Mouse (Mus musculus) MEL (cell line): Measurements from ENCODE around the gene Muc20. TPM values are rescaled to one million over a fixed set of nuclear protein-coding genes. Genes with fewer than 3 reads are reported as not detected.

Source experiments
- DNase-seq: peaks from one replicate; pipeline ENCODE4 v3.0.0; 2011; ENCODE audit warnings: low read depth, low spot score
- H3K27ac ChIP-seq: 2 replicates; pipeline ENCODE4 v1.5.1; 2012; ENCODE audit warnings: low read depth, mild to moderate bottlenecking, control low read depth, low read length, moderate library complexity; ENCODE audit not compliant: control insufficient read depth
- H3K27me3 ChIP-seq, 2 experiments: fragments of 150-350 bp in 1 of 2; sonication (generic) in 1 of 2; 2 replicates each; pipeline ENCODE4 v1.6.1; 2012; ENCODE audit warnings: low read length in 2 of 2, mild to moderate bottlenecking in 2 of 2, improper control_type of control experiment in 1 of 2, moderate library complexity in 1 of 2; ENCODE audit not compliant: insufficient read depth in 2 of 2, control insufficient read depth in 1 of 2
- H3K36me3 ChIP-seq, 2 experiments: 2 replicates each; pipeline ENCODE4 v1.6.1; 2012 to 2014; ENCODE audit warnings: low read length in 2 of 2, improper control_type of control experiment in 1 of 2, inconsistent platforms in 1 of 2, mild to moderate bottlenecking in 1 of 2; ENCODE audit not compliant: insufficient read depth in 2 of 2, control insufficient read depth in 1 of 2
- H3K4me1 ChIP-seq, 2 experiments: fragments of 150-350 bp in 1 of 2; sonication (generic) in 1 of 2; 2 replicates each; pipeline ENCODE4 v1.6.1; 2012; ENCODE audit warnings: low read length in 2 of 2, improper control_type of control experiment in 1 of 2, mild to moderate bottlenecking in 1 of 2; ENCODE audit not compliant: insufficient read depth in 2 of 2, control insufficient read depth in 1 of 2
- H3K4me3 ChIP-seq, 2 experiments: fragments of 150-350 bp in 1 of 2; sonication (generic) in 1 of 2; 2 replicates each; pipeline ENCODE4 v1.5.1; 2012; ENCODE audit warnings: low read depth in 2 of 2, low read length in 2 of 2, mild to moderate bottlenecking in 2 of 2, moderate library complexity in 2 of 2, control low read depth in 1 of 2, improper control_type of control experiment in 1 of 2; ENCODE audit not compliant: control insufficient read depth in 1 of 2, insufficient read depth in 1 of 2
- H3K79me2 ChIP-seq: 2 replicates; pipeline ENCODE4 v1.6.1; 2012; ENCODE audit warnings: mild to moderate bottlenecking, low read length, moderate library complexity; ENCODE audit not compliant: control insufficient read depth, poor library complexity, insufficient read depth
- H3K9ac ChIP-seq: 2 replicates; pipeline ENCODE4 v1.6.1; 2012; ENCODE audit warnings: low read depth, mild to moderate bottlenecking, control low read depth, low read length, moderate library complexity; ENCODE audit not compliant: control insufficient read depth, poor library complexity, severe bottlenecking
- H3K9me3 ChIP-seq: fragments of 150-350 bp; sonication (generic); replicated peaks from 2 replicates; pipeline ENCODE4 v1.6.1; 2012; ENCODE audit warnings: mild to moderate bottlenecking, low read length, improper control_type of control experiment, moderate library complexity; ENCODE audit not compliant: insufficient read depth
- CHD1 ChIP-seq: IDR thresholded peaks from 2 replicates; pipeline ENCODE4 v1.6.1; 2012; ENCODE audit warnings: low read depth, mild to moderate bottlenecking, inconsistent platforms, low read length, improper control_type of control experiment
- CTCF ChIP-seq, 3 experiments: IDR thresholded peaks in 2 of 3; conservative IDR thresholded peaks in 1 of 3; 2 replicates each; pipeline ENCODE4 v1.5.1; 2011 to 2012; ENCODE audit warnings: low read length in 3 of 3, low read depth in 2 of 3, mild to moderate bottlenecking in 2 of 3, improper control_type of control experiment in 1 of 3, inconsistent platforms in 1 of 3, mixed read lengths in 1 of 3, moderate library complexity in 1 of 3; ENCODE audit not compliant: control insufficient read depth in 1 of 3, insufficient read depth in 1 of 3, poor library complexity in 1 of 3, severe bottlenecking in 1 of 3
- E2F4 ChIP-seq: IDR thresholded peaks from 2 replicates; pipeline ENCODE4 v1.6.1; 2011; ENCODE audit warnings: low read depth, low read length, improper control_type of control experiment, borderline replicate concordance
- ETS1 ChIP-seq: IDR thresholded peaks from 2 replicates; pipeline ENCODE4 v1.6.1; 2012; ENCODE audit warnings: low read depth, mild to moderate bottlenecking, inconsistent platforms, low read length, improper control_type of control experiment, moderate library complexity
- GABPA ChIP-seq: IDR thresholded peaks from 2 replicates; pipeline ENCODE4 v1.6.1; 2012; ENCODE audit warnings: low read depth, mild to moderate bottlenecking, inconsistent platforms, low read length, improper control_type of control experiment, moderate library complexity
- GATA1 ChIP-seq: IDR thresholded peaks from 2 replicates; pipeline ENCODE4 v1.6.1; 2011; ENCODE audit warnings: low read depth, low read length, improper control_type of control experiment
- JUND ChIP-seq: IDR thresholded peaks from 2 replicates; pipeline ENCODE4 v1.6.1; 2011; ENCODE audit warnings: low read depth, mild to moderate bottlenecking, improper control_type of control experiment, low read length
- KAT2A ChIP-seq: conservative IDR thresholded peaks from 2 replicates; pipeline ENCODE4 v1.6.1; 2012; ENCODE audit warnings: low read depth, low read length, improper control_type of control experiment, inconsistent platforms
- MAX ChIP-seq: IDR thresholded peaks from 2 replicates; pipeline ENCODE4 v1.6.1; 2011; ENCODE audit warnings: low read length, improper control_type of control experiment
- MAZ ChIP-seq: IDR thresholded peaks from 2 replicates; pipeline ENCODE4 v1.6.1; 2012; ENCODE audit warnings: low read depth, mild to moderate bottlenecking, inconsistent platforms, low read length, improper control_type of control experiment
- MEF2A ChIP-seq: IDR thresholded peaks from 2 replicates; pipeline ENCODE4 v1.6.1; 2014; ENCODE audit warnings: low read depth, mild to moderate bottlenecking, inconsistent platforms, low read length, improper control_type of control experiment; ENCODE audit not compliant: poor library complexity, insufficient replicate concordance, severe bottlenecking; ENCODE audit errors: extremely low read depth
- MYB ChIP-seq: IDR thresholded peaks from 2 replicates; pipeline ENCODE4 v1.6.1; 2011; ENCODE audit warnings: mild to moderate bottlenecking, low read depth, low read length, improper control_type of control experiment
- NELFE ChIP-seq: IDR thresholded peaks from 2 replicates; pipeline ENCODE4 v1.6.1; 2011; ENCODE audit warnings: low read depth, low read length, improper control_type of control experiment
- NRF1 ChIP-seq: IDR thresholded peaks from 2 replicates; pipeline ENCODE4 v1.6.1; 2014; ENCODE audit warnings: low read depth, mild to moderate bottlenecking, inconsistent platforms, low read length, improper control_type of control experiment, moderate library complexity; ENCODE audit not compliant: poor library complexity, insufficient read depth, severe bottlenecking
- POLR2AphosphoS5 ChIP-seq: IDR thresholded peaks from 2 replicates; pipeline ENCODE4 v1.6.1; 2012; ENCODE audit warnings: low read depth, borderline replicate concordance, mild to moderate bottlenecking, inconsistent platforms, low read length, moderate library complexity, mixed read lengths
- RAD21 ChIP-seq: IDR thresholded peaks from 2 replicates; pipeline ENCODE4 v1.6.1; 2011; ENCODE audit warnings: mild to moderate bottlenecking, low read depth, low read length, improper control_type of control experiment
- RCOR1 ChIP-seq: IDR thresholded peaks from 2 replicates; pipeline ENCODE4 v1.6.1; 2012; ENCODE audit warnings: low read depth, mild to moderate bottlenecking, inconsistent platforms, low read length, improper control_type of control experiment
- SIN3A ChIP-seq: IDR thresholded peaks from 2 replicates; pipeline ENCODE4 v1.6.1; 2012; ENCODE audit warnings: low read length, improper control_type of control experiment, inconsistent platforms
- SMC3 ChIP-seq: IDR thresholded peaks from 2 replicates; pipeline ENCODE4 v1.6.1; 2011; ENCODE audit warnings: low read depth, low read length, improper control_type of control experiment
- TCF12 ChIP-seq: IDR thresholded peaks from 2 replicates; pipeline ENCODE4 v1.6.1; 2014; ENCODE audit warnings: low read depth, mild to moderate bottlenecking, inconsistent platforms, low read length, improper control_type of control experiment, moderate library complexity
- USF2 ChIP-seq, 2 experiments: IDR thresholded peaks; 2 replicates each; pipeline ENCODE4 v1.6.1; 2011 to 2012; ENCODE audit warnings: improper control_type of control experiment in 2 of 2, low read length in 2 of 2, borderline replicate concordance in 1 of 2, inconsistent platforms in 1 of 2, low read depth in 1 of 2, mild to moderate bottlenecking in 1 of 2; ENCODE audit not compliant: insufficient read depth in 1 of 2
- ZKSCAN1 ChIP-seq: IDR thresholded peaks from 2 replicates; pipeline ENCODE4 v1.6.1; 2012; ENCODE audit warnings: low read depth, mild to moderate bottlenecking, inconsistent platforms, low read length, improper control_type of control experiment, moderate library complexity
- ZNF384 ChIP-seq: IDR thresholded peaks from 2 replicates; pipeline ENCODE4 v1.6.1; 2012; ENCODE audit warnings: low read depth, mild to moderate bottlenecking, inconsistent platforms, low read length, improper control_type of control experiment
- polyA plus RNA-seq, 2 experiments: library from polyadenylated mRNA; stranded (reverse) in 1 of 2; unstranded in 1 of 2; fragments of >175 nt in 1 of 2; fragments of >200 nt in 1 of 2; gene quantifications; 2 replicates each; pipeline versions ENCODE4 v1.2.1 to v1.2.4; 2012; ENCODE audit warnings: low replicate concordance in 2 of 2, low read depth in 1 of 2; ENCODE audit not compliant: insufficient read length in 2 of 2, insufficient read depth in 1 of 2, missing spikeins in 1 of 2
- total RNA-seq: library from RNA; depleted of rRNA; stranded (reverse); fragments of 300-350 nt; gene quantifications from 2 replicates; pipeline ENCODE4 v1.2.3, GENCODE M21; 2012

The Muc20 gene
- total and polyA plus RNA-seq, 3 experiments, result not detected

DNA sequence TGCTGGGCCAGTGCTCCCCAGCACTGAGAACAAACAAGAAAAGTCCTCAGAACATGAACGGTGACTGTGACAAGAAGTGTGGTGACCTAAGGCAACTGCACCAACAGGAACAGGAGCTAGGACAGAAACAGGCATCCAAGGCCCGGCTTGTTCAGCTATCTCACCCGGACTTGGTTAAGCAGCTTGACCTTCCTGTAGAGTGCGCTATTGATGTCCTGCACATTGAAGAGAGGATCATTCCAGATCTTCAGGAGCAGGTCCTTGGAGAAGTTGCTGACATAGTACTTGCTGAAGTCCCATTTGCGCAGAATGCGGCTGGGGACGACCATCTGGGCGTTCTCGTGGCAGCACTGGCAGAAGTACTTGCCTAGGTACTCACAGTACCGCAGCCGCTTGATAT lies 29.3 kb upstream of the Muc20 start:
- H3K79me2 ChIP-seq, result no peaks in the 10 kb centered on the region
- H3K9me3 ChIP-seq, result no peaks in the 10 kb centered on the region
- H3K9ac ChIP-seq, result no peak overlapping the region
- no peaks in the 10 kb centered on the region for H3K27me3 ChIP-seq
- peaks cover 0 to 14% of the 10 kb centered on the region in 2 experiments; a peak in 3 of 4 replicates for H3K4me1 ChIP-seq
- H3K4me3 ChIP-seq, result no peak overlapping the region
- H3K36me3 ChIP-seq, result peaks cover 0 to 12% of the 10 kb centered on the region in 2 experiments; a peak in 2 of 4 replicates
- TF ChIP-seq NRF1 (no peak), USF2 (IDR thresholded peaks at IDR 0.05; ENCODE audit: borderline replicate concordance in 1 of 2, insufficient read depth in 1 of 2, low read depth in 1 of 2, low read length in 2 of 2) (no peak), RCOR1 (no peak), ZKSCAN1 (no peak), E2F4 (no peak), CHD1 (no peak), GATA1 (no peak), CTCF (IDR thresholded peaks at IDR 0.05 in 2 of 3, conservative IDR thresholded peaks at IDR 0.05 in 1 of 3; ENCODE audit: control insufficient read depth in 1 of 3, insufficient read depth in 1 of 3, low read depth in 2 of 3, low read length in 3 of 3, poor library complexity in 1 of 3, severe bottlenecking in 1 of 3) (no peak), TCF12 (no peak), JUND (no peak), POLR2AphosphoS5 (no peak), ZNF384 (no peak), NELFE (no peak), MAX (no peak), MYB (no peak), SIN3A (no peak), MEF2A (no peak), SMC3 (no peak), ETS1 (no peak), KAT2A (no peak)
- TF ChIP-seq, all 39 proteins: peak for 0
- DNase-seq, result no peak
- H3K27ac ChIP-seq, result no peak overlapping the region

DNA sequence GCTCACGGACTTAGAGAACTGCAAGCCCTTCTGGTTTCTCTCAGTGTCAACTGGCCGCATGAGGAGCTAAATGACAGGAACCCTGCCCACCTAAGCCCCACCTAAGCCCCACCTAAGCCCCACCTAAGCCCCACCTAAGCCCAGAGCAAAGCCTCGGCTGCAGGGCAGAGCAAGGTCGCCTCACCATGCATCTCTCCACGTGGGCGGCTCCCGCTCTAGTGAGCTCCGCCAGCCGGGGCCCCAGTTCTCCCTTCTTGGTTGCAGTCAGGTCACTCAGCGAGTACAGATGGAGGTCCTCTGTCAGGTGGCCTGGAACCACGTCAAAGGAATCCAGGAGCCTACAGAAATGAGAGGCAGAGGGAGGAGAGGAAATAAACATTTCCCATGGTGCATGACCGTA lies 28.1 kb upstream of the Muc20 start:
- TF ChIP-seq GABPA, result no peak
- TF ChIP-seq NELFE, result no peak
- TF ChIP-seq MAZ, result no peak
- no peak for TF ChIP-seq USF2 (IDR thresholded peaks at IDR 0.05; ENCODE audit: borderline replicate concordance in 1 of 2, insufficient read depth in 1 of 2, low read depth in 1 of 2, low read length in 2 of 2)
- no peak for TF ChIP-seq CHD1
- no peak for TF ChIP-seq MEF2A
- TF ChIP-seq RAD21, result no peak
- Histone ChIP-seq H3K79me2 (no peaks in the 10 kb centered on the region), H3K4me3 (no peak overlapping the region), H3K27me3 (no peaks in the 10 kb centered on the region), H3K4me1 (peaks cover 0 to 10% of the 10 kb centered on the region in 2 experiments; a peak in 3 of 4 replicates), H3K27ac (no peak overlapping the region), H3K9ac (no peak overlapping the region), H3K36me3 (peaks cover 0 to 6% of the 10 kb centered on the region in 2 experiments; a peak in 2 of 4 replicates), H3K9me3 (no peaks in the 10 kb centered on the region)
- no peak for DNase-seq
